Mouse (Mus musculus): ENCODE measurements at regions not wholly inside any gene's neighbourhood (a gene's known extent, or its start where the extent isn't known, plus 50 kb on each side); places are given as distances from the start of the nearest gene placed in this dataset.

DNA sequence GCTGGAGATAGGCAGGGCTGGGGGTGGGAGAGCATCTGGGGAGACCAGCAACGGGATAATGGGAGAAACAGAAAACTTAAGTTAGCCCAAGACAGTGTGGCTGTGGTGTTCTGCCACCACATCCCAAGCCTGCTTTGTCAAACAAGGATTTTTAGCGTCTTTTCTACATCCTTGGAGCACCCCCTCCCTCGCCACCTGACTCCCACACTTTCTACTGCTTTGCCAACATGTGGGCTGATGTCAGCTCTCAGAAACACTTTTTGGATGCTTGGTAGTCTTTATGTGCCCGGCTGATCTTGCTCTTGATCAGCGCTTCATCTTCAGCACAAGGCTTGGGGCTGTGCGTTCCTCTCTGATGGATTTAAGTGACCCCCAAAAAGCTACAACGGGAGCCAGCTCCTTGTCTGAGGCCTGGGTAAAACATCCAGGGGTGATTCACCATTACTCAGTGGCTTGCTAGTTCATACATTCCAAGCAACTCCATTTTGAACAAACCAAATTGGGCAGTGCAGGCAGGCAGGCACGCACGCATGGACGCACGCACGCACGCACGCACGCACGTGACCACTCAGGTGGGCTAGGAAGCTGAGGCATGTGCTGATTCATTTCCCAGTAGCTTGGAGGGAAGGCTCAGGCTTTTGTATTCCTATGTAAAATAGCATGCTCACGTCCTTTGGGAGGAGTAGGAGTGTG, 260.6 kb upstream of the Gm10131 start:
- no peaks in the 10 kb centered on the region for H3K79me2 ChIP-seq (ENCODE audit: control insufficient read depth, insufficient read depth)
- no peak overlapping the region for H3K4me2 ChIP-seq (ENCODE audit: low read depth)
- TF ChIP-seq TCF3 (IDR thresholded peaks at IDR 0.05; ENCODE audit: insufficient read length, low read depth) (no peak), USF1 (IDR thresholded peaks at IDR 0.05; ENCODE audit: low read depth) (no peak)
- no peak overlapping the region for H3K4me3 ChIP-seq
- H3ac ChIP-seq (ENCODE audit: control insufficient read depth, insufficient read length), result no peak overlapping the region
- no peaks in the 10 kb centered on the region for H3K36me3 ChIP-seq (ENCODE audit: control insufficient read depth, insufficient read depth)
- no peaks in the 10 kb centered on the region for H3K27me3 ChIP-seq (ENCODE audit: control insufficient read depth, insufficient read depth, insufficient read length)

DNA sequence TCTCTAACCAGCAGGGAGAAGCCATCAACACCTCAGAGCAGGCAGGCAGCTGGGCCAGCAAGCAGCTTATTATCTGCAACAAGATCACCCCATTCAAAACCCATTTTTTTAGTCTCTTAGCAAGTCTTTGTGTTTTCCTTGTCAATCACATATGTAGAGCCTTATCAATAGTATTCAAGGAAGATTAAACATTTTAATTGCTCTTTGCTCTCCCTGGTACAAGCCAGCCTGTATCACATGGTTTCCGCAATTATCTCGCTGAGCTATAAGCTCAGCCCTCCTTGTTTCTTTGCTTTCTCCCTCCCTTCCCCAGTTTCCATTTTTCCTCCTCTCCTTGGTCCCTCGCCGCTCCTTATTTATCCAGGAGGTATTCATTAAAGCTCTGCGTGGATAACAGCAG, 259.9 kb upstream of the Gm10131 start:
- no peak overlapping the region for H3ac ChIP-seq (ENCODE audit: control insufficient read depth, insufficient read length)
- H3K4me3 ChIP-seq, result no peak overlapping the region
- no peaks in the 10 kb centered on the region for H3K79me2 ChIP-seq (ENCODE audit: control insufficient read depth, insufficient read depth)
- H3K27me3 ChIP-seq (ENCODE audit: control insufficient read depth, insufficient read depth, insufficient read length), result no peaks in the 10 kb centered on the region
- no peaks in the 10 kb centered on the region for H3K36me3 ChIP-seq (ENCODE audit: control insufficient read depth, insufficient read depth)
- H3K4me2 ChIP-seq (ENCODE audit: low read depth), result no peak overlapping the region
- TF ChIP-seq MAX (IDR thresholded peaks at IDR 0.05; ENCODE audit: low read depth) (no peak), REST (IDR thresholded peaks at IDR 0.05; ENCODE audit: insufficient read depth, insufficient read length) (no peak)

DNA sequence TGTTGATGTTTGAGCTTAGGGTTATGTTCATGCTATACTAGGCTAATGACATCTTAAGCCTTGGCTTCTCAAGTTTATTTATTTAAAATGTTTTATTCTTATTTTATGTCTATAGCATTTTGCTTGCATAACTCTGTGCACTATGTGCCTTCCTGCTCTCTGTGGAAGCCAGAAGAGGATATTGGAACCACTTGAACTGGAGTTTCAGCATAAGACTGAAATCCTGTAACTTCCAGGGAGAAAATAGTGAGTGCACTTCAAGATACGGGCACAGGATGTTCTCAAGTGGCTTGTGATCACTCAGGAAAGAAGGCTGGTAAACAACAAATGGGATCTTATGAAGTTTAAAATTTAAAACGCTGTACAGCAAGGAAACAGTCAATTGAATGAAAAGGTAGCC, 257.0 kb upstream of the Gm10131 start:
- Histone ChIP-seq H3K27me3 (ENCODE audit: control insufficient read depth, insufficient read depth, insufficient read length) (no peaks in the 10 kb centered on the region), H3K4me3 (no peak overlapping the region), H3K4me2 (ENCODE audit: low read depth) (no peak overlapping the region), H3K79me2 (ENCODE audit: control insufficient read depth, insufficient read depth) (no peaks in the 10 kb centered on the region), H3ac (ENCODE audit: control insufficient read depth, insufficient read length) (no peak overlapping the region), H3K36me3 (ENCODE audit: control insufficient read depth, insufficient read depth) (no peaks in the 10 kb centered on the region)
- no peak for TF ChIP-seq E2F4 (IDR thresholded peaks at IDR 0.05; ENCODE audit: insufficient read depth)
- no peak for TF ChIP-seq TCF3 (IDR thresholded peaks at IDR 0.05; ENCODE audit: insufficient read length, low read depth)
- TF ChIP-seq POLR2AphosphoS2 (IDR thresholded peaks at IDR 0.05; ENCODE audit: insufficient read length, low read depth), result no peak
- no peak for TF ChIP-seq CEBPB (IDR thresholded peaks at IDR 0.05; ENCODE audit: insufficient read depth, poor library complexity, severe bottlenecking)
- TF ChIP-seq TCF12 (IDR thresholded peaks at IDR 0.05; ENCODE audit: insufficient read depth, poor library complexity, severe bottlenecking), result no peak
- TF ChIP-seq USF1 (IDR thresholded peaks at IDR 0.05; ENCODE audit: low read depth), result no peak
- no peak for TF ChIP-seq MYOD1 (IDR thresholded peaks at IDR 0.05; ENCODE audit: control insufficient read depth in 1 of 3, insufficient read length in 2 of 3, low read depth in 2 of 3)

DNA sequence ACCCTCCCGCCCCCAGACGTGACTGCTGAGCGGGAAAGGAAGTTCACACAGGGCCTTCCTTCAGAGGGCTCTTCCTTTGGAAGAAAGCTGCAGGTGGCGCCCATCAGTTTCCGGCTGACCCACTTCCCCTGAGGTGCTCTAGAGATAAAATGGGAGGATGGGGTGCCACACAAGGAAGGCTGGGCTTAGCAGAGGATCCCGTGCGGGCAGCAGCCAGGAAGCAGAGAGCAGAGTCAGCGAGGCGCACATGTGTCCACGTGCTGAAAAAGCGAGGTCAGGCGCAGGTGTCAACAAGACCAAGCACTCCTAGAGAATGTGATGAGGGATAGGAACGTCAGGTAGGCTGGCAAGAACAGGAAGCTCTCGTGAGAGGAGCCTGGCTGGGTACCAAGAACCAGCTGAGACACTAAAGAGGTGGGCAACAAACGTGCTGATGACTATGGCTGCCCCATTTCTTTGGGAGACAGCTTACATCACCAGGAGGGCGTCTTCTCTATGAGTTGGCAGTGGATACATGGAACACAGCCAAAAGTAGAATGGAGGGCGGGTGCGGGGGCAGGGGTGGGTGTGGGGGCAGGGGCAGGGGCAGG, 253.0 kb upstream of the Gm10131 start:
- Histone ChIP-seq H3K4me2 (ENCODE audit: low read depth) (no peak overlapping the region), H3K4me3 (no peak overlapping the region), H3K79me2 (ENCODE audit: control insufficient read depth, insufficient read depth) (no peaks in the 10 kb centered on the region), H3K36me3 (ENCODE audit: control insufficient read depth, insufficient read depth) (no peaks in the 10 kb centered on the region), H3ac (ENCODE audit: control insufficient read depth, insufficient read length) (no peak overlapping the region), H3K27me3 (ENCODE audit: control insufficient read depth, insufficient read depth, insufficient read length) (no peaks in the 10 kb centered on the region)
- TF ChIP-seq USF1 (IDR thresholded peaks at IDR 0.05; ENCODE audit: low read depth) (no peak), REST (IDR thresholded peaks at IDR 0.05; ENCODE audit: insufficient read depth, insufficient read length) (no peak), SRF (IDR thresholded peaks at IDR 0.05; ENCODE audit: control insufficient read depth, insufficient read length, low read depth) (no peak), E2F4 (IDR thresholded peaks at IDR 0.05; ENCODE audit: insufficient read depth) (no peak), MAX (IDR thresholded peaks at IDR 0.05; ENCODE audit: low read depth) (no peak), POLR2AphosphoS2 (IDR thresholded peaks at IDR 0.05; ENCODE audit: insufficient read length, low read depth) (no peak), MYOG (IDR thresholded peaks at IDR 0.05; ENCODE audit: control insufficient read depth in 1 of 3, insufficient read depth in 1 of 3, insufficient read length in 2 of 3, low read depth in 2 of 3) (no peak), MYOD1 (IDR thresholded peaks at IDR 0.05; ENCODE audit: control insufficient read depth in 1 of 3, insufficient read length in 2 of 3, low read depth in 2 of 3) (no peak), TCF12 (IDR thresholded peaks at IDR 0.05; ENCODE audit: insufficient read depth, poor library complexity, severe bottlenecking) (no peak), TCF3 (IDR thresholded peaks at IDR 0.05; ENCODE audit: insufficient read length, low read depth) (no peak), POLR2A (IDR thresholded peaks at IDR 0.05; ENCODE audit: insufficient read length, low read depth) (no peak), CEBPB (IDR thresholded peaks at IDR 0.05; ENCODE audit: insufficient read depth, poor library complexity, severe bottlenecking) (no peak)

DNA sequence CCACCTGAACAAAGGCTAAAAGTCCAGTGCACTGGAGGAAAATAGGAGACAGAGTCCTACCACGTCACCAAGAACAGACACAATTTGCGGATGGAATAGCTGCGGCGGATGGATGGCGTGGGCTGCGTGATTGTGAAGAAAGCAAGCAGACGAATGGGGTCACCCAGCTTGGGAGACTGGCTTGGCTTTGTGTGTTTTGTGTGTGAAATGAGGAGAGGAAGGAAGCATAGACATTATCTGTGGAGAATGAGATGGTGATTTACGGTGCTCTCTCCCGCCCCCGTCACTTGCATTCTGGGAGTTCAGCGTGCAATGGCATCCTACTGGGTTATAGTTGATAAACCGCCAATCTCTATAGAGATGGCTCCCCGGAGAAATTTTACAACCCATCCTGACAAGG, 252.1 kb upstream of the Gm10131 start:
- Histone ChIP-seq H3K4me3 (no peak overlapping the region), H3ac (ENCODE audit: control insufficient read depth, insufficient read length) (no peak overlapping the region), H3K36me3 (ENCODE audit: control insufficient read depth, insufficient read depth) (no peaks in the 10 kb centered on the region), H3K4me2 (ENCODE audit: low read depth) (no peak overlapping the region), H3K27me3 (ENCODE audit: control insufficient read depth, insufficient read depth, insufficient read length) (no peaks in the 10 kb centered on the region), H3K79me2 (ENCODE audit: control insufficient read depth, insufficient read depth) (no peaks in the 10 kb centered on the region)
- TF ChIP-seq USF1 (IDR thresholded peaks at IDR 0.05; ENCODE audit: low read depth), result no peak
- no peak for TF ChIP-seq TCF3 (IDR thresholded peaks at IDR 0.05; ENCODE audit: insufficient read length, low read depth)
- no peak for TF ChIP-seq MYOG (IDR thresholded peaks at IDR 0.05; ENCODE audit: control insufficient read depth in 1 of 3, insufficient read depth in 1 of 3, insufficient read length in 2 of 3, low read depth in 2 of 3)
- no peak for TF ChIP-seq MAX (IDR thresholded peaks at IDR 0.05; ENCODE audit: low read depth)
- no peak for TF ChIP-seq SRF (IDR thresholded peaks at IDR 0.05; ENCODE audit: control insufficient read depth, insufficient read length, low read depth)
- TF ChIP-seq E2F4 (IDR thresholded peaks at IDR 0.05; ENCODE audit: insufficient read depth), result no peak
- no peak for TF ChIP-seq REST (IDR thresholded peaks at IDR 0.05; ENCODE audit: insufficient read depth, insufficient read length)
- TF ChIP-seq TCF12 (IDR thresholded peaks at IDR 0.05; ENCODE audit: insufficient read depth, poor library complexity, severe bottlenecking), result no peak
- TF ChIP-seq POLR2A (IDR thresholded peaks at IDR 0.05; ENCODE audit: insufficient read length, low read depth), result no peak
- TF ChIP-seq MYOD1 (IDR thresholded peaks at IDR 0.05; ENCODE audit: control insufficient read depth in 1 of 3, insufficient read length in 2 of 3, low read depth in 2 of 3), result no peak
- TF ChIP-seq CEBPB (IDR thresholded peaks at IDR 0.05; ENCODE audit: insufficient read depth, poor library complexity, severe bottlenecking), result no peak
- no peak for TF ChIP-seq POLR2AphosphoS2 (IDR thresholded peaks at IDR 0.05; ENCODE audit: insufficient read length, low read depth)
